Mouse (Mus musculus): ENCODE data around the gene Ebpl. TPM values are rescaled to one million over a fixed set of nuclear protein-coding genes. Genes with fewer than 3 reads are reported as not detected.

The Ebpl gene
- total RNA-seq, 2 experiments from 2014 or later: 1.1 to 1.2 TPM

Other genes with a start within 250 kb of the Ebpl start
- gene Sacs, start 222.0 kb downstream of the Ebpl start, total RNA-seq (2021): 10 to 100 TPM; 33.0 to 33.6 TPM
- gene Sgcg, start 101.9 kb downstream of the Ebpl start, total RNA-seq (2021): 100 to 1,000 TPM; 199 to 202 TPM
- gene Arl11, start 50.7 kb downstream of the Ebpl start, total RNA-seq (2021): under 1 TPM; 0.83 to 0.96 TPM
- 10 to 100 TPM; 40.1 to 43.0 TPM for gene Kpna3, start 79.4 kb upstream of the Ebpl start, total RNA-seq (2021)
- 10 to 100 TPM; 51.3 to 55.6 TPM for gene Spryd7, start 196.4 kb upstream of the Ebpl start, total RNA-seq (2021)
- gene Trim13, start 237.8 kb upstream of the Ebpl start, total RNA-seq (2021): 1 to 10 TPM; 7.2 to 7.4 TPM
- gene Kcnrg, start 247.0 kb upstream of the Ebpl start, total RNA-seq (2021): under 1 TPM in 1 of 2 experiments, not detected in 1; 0.62 TPM